Mouse (Mus musculus) MEL (cell line): ENCODE results near the gene Nqo1. TPM values are rescaled to one million over a fixed set of nuclear protein-coding genes. Genes with fewer than 3 reads are reported as not detected.

Experiments
- DNase-seq: peaks from one replicate; pipeline ENCODE4 v3.0.0; 2011; ENCODE audit warnings: low read depth, low spot score
- H3K27ac ChIP-seq: 2 replicates; pipeline ENCODE4 v1.5.1; 2012; ENCODE audit warnings: low read depth, mild to moderate bottlenecking, control low read depth, low read length, moderate library complexity; ENCODE audit not compliant: control insufficient read depth
- H3K27me3 ChIP-seq, 2 experiments: fragments of 150-350 bp in 1 of 2; sonication (generic) in 1 of 2; 2 replicates each; pipeline ENCODE4 v1.6.1; 2012; ENCODE audit warnings: low read length in 2 of 2, mild to moderate bottlenecking in 2 of 2, improper control_type of control experiment in 1 of 2, moderate library complexity in 1 of 2; ENCODE audit not compliant: insufficient read depth in 2 of 2, control insufficient read depth in 1 of 2
- H3K36me3 ChIP-seq, 2 experiments: 2 replicates each; pipeline ENCODE4 v1.6.1; 2012 to 2014; ENCODE audit warnings: low read length in 2 of 2, improper control_type of control experiment in 1 of 2, inconsistent platforms in 1 of 2, mild to moderate bottlenecking in 1 of 2; ENCODE audit not compliant: insufficient read depth in 2 of 2, control insufficient read depth in 1 of 2
- H3K4me1 ChIP-seq, 2 experiments: fragments of 150-350 bp in 1 of 2; sonication (generic) in 1 of 2; 2 replicates each; pipeline ENCODE4 v1.6.1; 2012; ENCODE audit warnings: low read length in 2 of 2, improper control_type of control experiment in 1 of 2, mild to moderate bottlenecking in 1 of 2; ENCODE audit not compliant: insufficient read depth in 2 of 2, control insufficient read depth in 1 of 2
- H3K4me3 ChIP-seq, 2 experiments: fragments of 150-350 bp in 1 of 2; sonication (generic) in 1 of 2; 2 replicates each; pipeline ENCODE4 v1.5.1; 2012; ENCODE audit warnings: low read depth in 2 of 2, low read length in 2 of 2, mild to moderate bottlenecking in 2 of 2, moderate library complexity in 2 of 2, control low read depth in 1 of 2, improper control_type of control experiment in 1 of 2; ENCODE audit not compliant: control insufficient read depth in 1 of 2, insufficient read depth in 1 of 2
- H3K79me2 ChIP-seq: 2 replicates; pipeline ENCODE4 v1.6.1; 2012; ENCODE audit warnings: mild to moderate bottlenecking, low read length, moderate library complexity; ENCODE audit not compliant: control insufficient read depth, poor library complexity, insufficient read depth
- H3K9ac ChIP-seq: 2 replicates; pipeline ENCODE4 v1.6.1; 2012; ENCODE audit warnings: low read depth, mild to moderate bottlenecking, control low read depth, low read length, moderate library complexity; ENCODE audit not compliant: control insufficient read depth, poor library complexity, severe bottlenecking
- H3K9me3 ChIP-seq: fragments of 150-350 bp; sonication (generic); replicated peaks from 2 replicates; pipeline ENCODE4 v1.6.1; 2012; ENCODE audit warnings: mild to moderate bottlenecking, low read length, improper control_type of control experiment, moderate library complexity; ENCODE audit not compliant: insufficient read depth
- CHD1 ChIP-seq: IDR thresholded peaks from 2 replicates; pipeline ENCODE4 v1.6.1; 2012; ENCODE audit warnings: low read depth, mild to moderate bottlenecking, inconsistent platforms, low read length, improper control_type of control experiment
- CHD2 ChIP-seq: IDR thresholded peaks from 2 replicates; pipeline ENCODE4 v1.6.1; 2011; ENCODE audit warnings: low read length, improper control_type of control experiment
- E2F4 ChIP-seq: IDR thresholded peaks from 2 replicates; pipeline ENCODE4 v1.6.1; 2011; ENCODE audit warnings: low read depth, low read length, improper control_type of control experiment, borderline replicate concordance
- EP300 ChIP-seq, 2 experiments: IDR thresholded peaks; 2 replicates each; pipeline ENCODE4 v1.6.1; 2011; ENCODE audit warnings: improper control_type of control experiment in 2 of 2, low read length in 2 of 2, low read depth in 1 of 2, mild to moderate bottlenecking in 1 of 2
- ETS1 ChIP-seq: IDR thresholded peaks from 2 replicates; pipeline ENCODE4 v1.6.1; 2012; ENCODE audit warnings: low read depth, mild to moderate bottlenecking, inconsistent platforms, low read length, improper control_type of control experiment, moderate library complexity
- GABPA ChIP-seq: IDR thresholded peaks from 2 replicates; pipeline ENCODE4 v1.6.1; 2012; ENCODE audit warnings: low read depth, mild to moderate bottlenecking, inconsistent platforms, low read length, improper control_type of control experiment, moderate library complexity
- JUND ChIP-seq: IDR thresholded peaks from 2 replicates; pipeline ENCODE4 v1.6.1; 2011; ENCODE audit warnings: low read depth, mild to moderate bottlenecking, improper control_type of control experiment, low read length
- MAFK ChIP-seq: IDR thresholded peaks from 2 replicates; pipeline ENCODE4 v1.6.1; 2011; ENCODE audit warnings: low read depth, mild to moderate bottlenecking, low read length, improper control_type of control experiment, borderline replicate concordance
- MAX ChIP-seq: IDR thresholded peaks from 2 replicates; pipeline ENCODE4 v1.6.1; 2011; ENCODE audit warnings: low read length, improper control_type of control experiment
- MXI1 ChIP-seq: IDR thresholded peaks from 2 replicates; pipeline ENCODE4 v1.6.1; 2011; ENCODE audit warnings: mild to moderate bottlenecking, low read depth, low read length, improper control_type of control experiment
- MYC ChIP-seq: IDR thresholded peaks from 2 replicates; pipeline ENCODE4 v1.6.1; 2011; ENCODE audit warnings: low read depth, mild to moderate bottlenecking, low read length, improper control_type of control experiment, moderate library complexity
- NELFE ChIP-seq: IDR thresholded peaks from 2 replicates; pipeline ENCODE4 v1.6.1; 2011; ENCODE audit warnings: low read depth, low read length, improper control_type of control experiment
- NRF1 ChIP-seq: IDR thresholded peaks from 2 replicates; pipeline ENCODE4 v1.6.1; 2014; ENCODE audit warnings: low read depth, mild to moderate bottlenecking, inconsistent platforms, low read length, improper control_type of control experiment, moderate library complexity; ENCODE audit not compliant: poor library complexity, insufficient read depth, severe bottlenecking
- POLR2A ChIP-seq, 2 experiments: IDR thresholded peaks; 2 replicates each; pipeline ENCODE4 v1.6.1; 2011 to 2012; ENCODE audit warnings: low read length in 2 of 2, mild to moderate bottlenecking in 2 of 2, control low read depth in 1 of 2, improper control_type of control experiment in 1 of 2, low read depth in 1 of 2, moderate library complexity in 1 of 2; ENCODE audit not compliant: control insufficient read depth in 1 of 2, insufficient read depth in 1 of 2, poor library complexity in 1 of 2
- POLR2AphosphoS5 ChIP-seq: IDR thresholded peaks from 2 replicates; pipeline ENCODE4 v1.6.1; 2012; ENCODE audit warnings: low read depth, borderline replicate concordance, mild to moderate bottlenecking, inconsistent platforms, low read length, moderate library complexity, mixed read lengths
- RAD21 ChIP-seq: IDR thresholded peaks from 2 replicates; pipeline ENCODE4 v1.6.1; 2011; ENCODE audit warnings: mild to moderate bottlenecking, low read depth, low read length, improper control_type of control experiment
- RCOR1 ChIP-seq: IDR thresholded peaks from 2 replicates; pipeline ENCODE4 v1.6.1; 2012; ENCODE audit warnings: low read depth, mild to moderate bottlenecking, inconsistent platforms, low read length, improper control_type of control experiment
- SIN3A ChIP-seq: IDR thresholded peaks from 2 replicates; pipeline ENCODE4 v1.6.1; 2012; ENCODE audit warnings: low read length, improper control_type of control experiment, inconsistent platforms
- TAL1 ChIP-seq: IDR thresholded peaks from 2 replicates; pipeline ENCODE4 v1.6.1; 2012; ENCODE audit warnings: mild to moderate bottlenecking, inconsistent platforms, low read length, moderate library complexity, mixed read lengths
- TBP ChIP-seq: IDR thresholded peaks from 2 replicates; pipeline ENCODE4 v1.8.0; 2011; ENCODE audit warnings: low read depth, low read length, improper control_type of control experiment
- TCF12 ChIP-seq: IDR thresholded peaks from 2 replicates; pipeline ENCODE4 v1.6.1; 2014; ENCODE audit warnings: low read depth, mild to moderate bottlenecking, inconsistent platforms, low read length, improper control_type of control experiment, moderate library complexity
- USF1 ChIP-seq: IDR thresholded peaks from 2 replicates; pipeline ENCODE4 v1.6.1; 2014; ENCODE audit warnings: low read depth, mild to moderate bottlenecking, inconsistent platforms, low read length, improper control_type of control experiment, moderate library complexity
- USF2 ChIP-seq, 2 experiments: IDR thresholded peaks; 2 replicates each; pipeline ENCODE4 v1.6.1; 2011 to 2012; ENCODE audit warnings: improper control_type of control experiment in 2 of 2, low read length in 2 of 2, borderline replicate concordance in 1 of 2, inconsistent platforms in 1 of 2, low read depth in 1 of 2, mild to moderate bottlenecking in 1 of 2; ENCODE audit not compliant: insufficient read depth in 1 of 2
- ZKSCAN1 ChIP-seq: IDR thresholded peaks from 2 replicates; pipeline ENCODE4 v1.6.1; 2012; ENCODE audit warnings: low read depth, mild to moderate bottlenecking, inconsistent platforms, low read length, improper control_type of control experiment, moderate library complexity
- ZMIZ1 ChIP-seq: IDR thresholded peaks from 2 replicates; pipeline ENCODE4 v1.6.1; 2012; ENCODE audit warnings: low read depth, mild to moderate bottlenecking, inconsistent platforms, low read length, improper control_type of control experiment, moderate library complexity
- ZNF384 ChIP-seq: IDR thresholded peaks from 2 replicates; pipeline ENCODE4 v1.6.1; 2012; ENCODE audit warnings: low read depth, mild to moderate bottlenecking, inconsistent platforms, low read length, improper control_type of control experiment
- polyA plus RNA-seq, 2 experiments: library from polyadenylated mRNA; stranded (reverse) in 1 of 2; unstranded in 1 of 2; fragments of >175 nt in 1 of 2; fragments of >200 nt in 1 of 2; gene quantifications; 2 replicates each; pipeline versions ENCODE4 v1.2.1 to v1.2.4; 2012; ENCODE audit warnings: low replicate concordance in 2 of 2, low read depth in 1 of 2; ENCODE audit not compliant: insufficient read length in 2 of 2, insufficient read depth in 1 of 2, missing spikeins in 1 of 2
- total RNA-seq: library from RNA; depleted of rRNA; stranded (reverse); fragments of 300-350 nt; gene quantifications from 2 replicates; pipeline ENCODE4 v1.2.3, GENCODE M21; 2012

The Nqo1 gene
- total and polyA plus RNA-seq, 3 experiments, result 8.0 to 8.8 TPM; not detected in 1

DNA sequence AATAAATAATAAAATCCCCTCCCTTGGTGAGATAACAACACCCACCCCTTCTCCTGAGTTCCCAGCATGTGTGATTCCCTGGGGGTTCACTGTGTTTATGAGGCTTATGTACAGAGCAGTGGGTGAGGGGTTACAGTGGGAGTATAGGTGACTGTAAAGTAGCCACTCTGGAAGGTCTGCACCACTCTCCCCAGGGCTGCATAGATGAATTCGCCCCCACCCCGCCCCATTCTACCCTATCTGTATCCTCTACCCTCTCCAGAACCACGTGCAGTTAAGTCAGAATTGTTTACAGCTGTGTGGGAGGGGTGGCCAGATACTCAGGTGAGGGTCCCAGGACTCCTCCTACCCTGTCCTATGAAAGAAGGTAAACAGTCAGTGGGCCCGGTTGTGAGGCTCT is 20.1 kb downstream of the Nqo1 start:
- peaks cover 3 to 4% of the 10 kb centered on the region in 2 experiments; a peak in 3 of 4 replicates for H3K4me1 ChIP-seq
- TF ChIP-seq USF2 (IDR thresholded peaks at IDR 0.05; ENCODE audit: borderline replicate concordance in 1 of 2, insufficient read depth in 1 of 2, low read depth in 1 of 2, low read length in 2 of 2) (no peak), MAX (no peak), SIN3A (no peak), ETS1 (no peak), MAFK (no peak), TBP (no peak), TAL1 (no peak), POLR2A (IDR thresholded peaks at IDR 0.05; ENCODE audit: control insufficient read depth in 1 of 2, insufficient read depth in 1 of 2, low read depth in 1 of 2, low read length in 2 of 2, poor library complexity in 1 of 2) (no peak), CHD1 (no peak), CHD2 (no peak), ZNF384 (no peak), NRF1 (no peak), EP300 (IDR thresholded peaks at IDR 0.05; ENCODE audit: low read depth in 1 of 2, low read length in 2 of 2) (no peak), POLR2AphosphoS5 (no peak), ZMIZ1 (no peak), MYC (no peak), RAD21 (no peak), RCOR1 (no peak), E2F4 (no peak)
- no peaks in the 10 kb centered on the region for H3K27me3 ChIP-seq
- no peak overlapping the region for H3K9ac ChIP-seq
- H3K4me3 ChIP-seq, result no peak overlapping the region
- DNase-seq, result no peak
- peaks cover 0 to 7% of the 10 kb centered on the region in 2 experiments; a peak in 2 of 4 replicates for H3K36me3 ChIP-seq
- H3K9me3 ChIP-seq, result no peaks in the 10 kb centered on the region
- H3K27ac ChIP-seq, result no peak overlapping the region
- no peaks in the 10 kb centered on the region for H3K79me2 ChIP-seq

DNA sequence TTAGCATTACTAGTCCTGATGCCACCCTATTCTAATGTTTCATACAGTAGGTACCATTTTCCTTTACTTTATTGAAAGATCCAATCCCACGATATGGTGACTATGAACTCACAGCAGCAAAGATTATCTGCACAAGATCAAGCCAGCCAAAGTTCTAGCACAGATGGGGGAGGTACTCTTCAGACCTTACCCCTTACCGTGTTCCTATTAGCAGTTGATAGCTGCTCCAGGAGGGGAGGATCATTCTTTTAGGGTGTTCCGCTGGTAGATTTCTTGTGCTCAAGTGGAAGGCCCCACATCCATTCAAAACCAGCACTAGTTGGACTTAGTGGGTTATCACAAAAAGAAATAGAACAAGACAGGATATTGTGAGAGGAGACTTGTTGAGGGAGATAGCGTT is 21.3 kb downstream of the Nqo1 start:
- H3K9me3 ChIP-seq, result no peaks in the 10 kb centered on the region

More for the DNA sequence above, 21.3 kb downstream of the Nqo1 start:
- H3K36me3 ChIP-seq, result peaks cover 3 to 4% of the 10 kb centered on the region in 2 experiments; a peak in 3 of 4 replicates
- H3K4me3 ChIP-seq, result no peak overlapping the region
- TF ChIP-seq USF1 (no peak), RCOR1 (no peak), GABPA (no peak), MAX (no peak), JUND (no peak), RAD21 (no peak), TAL1 (no peak), TBP (no peak), MYC (no peak), TCF12 (no peak), ZKSCAN1 (no peak), CHD2 (no peak), MXI1 (no peak), NELFE (no peak)
- H3K4me1 ChIP-seq, result peaks cover 3 to 4% of the 10 kb centered on the region in 2 experiments; a peak in 2 of 4 replicates
- H3K9ac ChIP-seq, result no peak overlapping the region
- DNase-seq, result no peak
- no peaks in the 10 kb centered on the region for H3K27me3 ChIP-seq
- H3K79me2 ChIP-seq, result no peaks in the 10 kb centered on the region
- no peak overlapping the region for H3K27ac ChIP-seq
